Mouse (Mus musculus): ENCODE results near the gene Tmem40. TPM values are rescaled to one million over a fixed set of nuclear protein-coding genes. Genes with fewer than 3 reads are reported as not detected.

The Tmem40 gene
- polyA plus RNA-seq, 2 experiments = 8.0 to 13.1 TPM

DNA sequence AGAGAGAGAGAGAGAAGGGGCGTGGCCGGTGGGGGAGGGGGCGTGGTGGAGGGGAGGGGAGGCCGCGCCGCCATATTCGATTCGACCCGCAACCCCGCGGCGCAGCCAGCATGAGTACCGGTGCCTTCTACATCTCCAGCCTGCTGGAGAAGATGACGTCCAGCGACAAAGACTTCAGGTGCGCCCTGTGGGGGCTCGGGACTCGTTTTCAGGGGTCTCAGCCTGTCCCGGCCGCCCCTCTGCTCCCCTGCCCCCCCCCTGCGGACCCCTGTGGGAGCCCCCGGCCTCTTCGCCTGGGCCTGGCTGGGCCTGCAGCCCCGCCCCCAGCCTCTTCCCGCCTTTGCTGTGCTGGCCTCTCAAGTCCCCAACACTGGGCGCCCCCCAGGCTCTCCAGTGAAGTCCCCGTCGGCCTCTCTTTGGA is 12.3 kb upstream of the Tmem40 start, which contains the start of gene Cand2:
TSS of gene Cand2 (plus strand) at position 38 of the 421 bp plus-strand sequence.
- Histone ChIP-seq H3K36me3 (ENCODE audit: control insufficient read depth, insufficient read depth, low read length) (peaks cover 12% of the 10 kb centered on the region; the same call in 1 of the 2 replicates), H3K4me2 (replicated peaks; ENCODE audit: low read depth, low read length, severe bottlenecking) (peak within 1 kb of the TSS; percentile 85), H3K27me3 (ENCODE audit: control insufficient read depth, insufficient read depth, low read length) (no peaks in the 10 kb centered on the region), H3K9ac (ENCODE audit: low read depth, low read length, severe bottlenecking) (peak within 1 kb of the TSS; percentile 82), H3K27ac (replicated peaks; ENCODE audit: low read depth, low read length) (peak within 1 kb of the TSS; percentile 85), H3K9me3 (ENCODE audit: control insufficient read depth, low read length) (no peaks in the 10 kb centered on the region), H3K4me1 (ENCODE audit: control insufficient read depth, insufficient read depth, low read length) (peaks cover 21% of the 10 kb centered on the region), H3K4me3 (replicated peaks; ENCODE audit: low read length) (peak within 1 kb of the TSS; percentile 85)
- ATAC-seq (ENCODE audit: low FRiP score, low read depth) (peak; percentile 84), DNase-seq (ENCODE audit: low spot score) (peak; percentile 76)
- TF ChIP-seq POLR2A (IDR thresholded peaks at IDR 0.05; ENCODE audit: borderline replicate concordance, extremely low read depth, insufficient read depth, insufficient read length) = no peak
- 0% methylated on average over 11 of the region's 28 CpGs for WGBS

GRCm38 (mm10) chr6:115773966-115774413 is 11.8 kb upstream of the Tmem40 start:
- peak overlapping the region; percentile 85 for H3K4me2 ChIP-seq (replicated peaks; ENCODE audit: low read depth, low read length, severe bottlenecking)
- H3K27me3 ChIP-seq (ENCODE audit: control insufficient read depth, insufficient read depth, low read length) = no peaks in the 10 kb centered on the region
- WGBS = 1% methylated on average over 14 of the region's 14 CpGs
- peaks cover 21% of the 10 kb centered on the region for H3K4me1 ChIP-seq (ENCODE audit: control insufficient read depth, insufficient read depth, low read length)
- H3K36me3 ChIP-seq (ENCODE audit: control insufficient read depth, insufficient read depth, low read length) = peaks cover 7% of the 10 kb centered on the region; the same call in 1 of the 2 replicates
- peak overlapping the region; percentile 85 for H3K4me3 ChIP-seq (replicated peaks; ENCODE audit: low read length)
- H3K9ac ChIP-seq (ENCODE audit: low read depth, low read length, severe bottlenecking) = peak overlapping the region; percentile 44
- no peak for TF ChIP-seq POLR2A (IDR thresholded peaks at IDR 0.05; ENCODE audit: borderline replicate concordance, extremely low read depth, insufficient read depth, insufficient read length)
- peak overlapping the region; percentile 29; the same call in 1 of the 2 replicates for H3K27ac ChIP-seq (replicated peaks; ENCODE audit: low read depth, low read length)
- ATAC-seq (ENCODE audit: low FRiP score, low read depth) (peak; percentile 71), DNase-seq (ENCODE audit: low spot score) (peak; percentile 63)
- no peaks in the 10 kb centered on the region for H3K9me3 ChIP-seq (ENCODE audit: control insufficient read depth, low read length)

- WGBS = 90% methylated on average over 1 of the region's 1 CpGs
- Histone ChIP-seq H3K27ac (replicated peaks; ENCODE audit: low read depth, low read length) (no peak overlapping the region), H3K4me1 (ENCODE audit: control insufficient read depth, insufficient read depth, low read length) (peaks cover 21% of the 10 kb centered on the region), H3K9me3 (ENCODE audit: control insufficient read depth, low read length) (no peaks in the 10 kb centered on the region), H3K36me3 (ENCODE audit: control insufficient read depth, insufficient read depth, low read length) (no peaks in the 10 kb centered on the region), H3K9ac (ENCODE audit: low read depth, low read length, severe bottlenecking) (no peak overlapping the region), H3K4me3 (replicated peaks; ENCODE audit: low read length) (no peak overlapping the region), H3K4me2 (replicated peaks; ENCODE audit: low read depth, low read length, severe bottlenecking) (no peak overlapping the region), H3K27me3 (ENCODE audit: control insufficient read depth, insufficient read depth, low read length) (no peaks in the 10 kb centered on the region)
- no peak for ATAC-seq (ENCODE audit: low FRiP score, low read depth)
- DNase-seq (ENCODE audit: low spot score) = no peak
- TF ChIP-seq POLR2A (IDR thresholded peaks at IDR 0.05; ENCODE audit: borderline replicate concordance, extremely low read depth, insufficient read depth, insufficient read length) = no peak
Measured at GRCm38 (mm10) chr6:115772604-115773003, 10.4 kb upstream of the Tmem40 start.

DNA sequence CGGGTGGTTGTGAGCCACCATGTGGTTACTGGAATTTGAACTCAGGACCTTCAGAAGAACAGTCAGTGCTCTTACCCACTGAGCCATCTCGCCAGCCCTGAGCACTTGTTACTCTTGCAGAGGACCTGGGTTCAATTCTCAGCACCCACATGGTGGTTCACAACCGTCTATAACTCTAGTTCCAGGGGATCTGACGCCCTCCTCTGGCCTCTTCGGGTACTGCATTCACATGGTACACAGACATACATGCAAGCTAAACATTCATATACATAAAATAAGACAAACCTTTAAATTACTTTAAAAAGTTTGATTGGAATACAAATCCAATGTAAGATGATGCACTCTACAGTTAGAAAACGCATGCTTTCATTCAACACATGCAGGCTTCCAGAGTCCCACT is 10.0 kb upstream of the Tmem40 start:
- Histone ChIP-seq H3K4me3 (replicated peaks; ENCODE audit: low read length) (no peak overlapping the region), H3K9me3 (ENCODE audit: control insufficient read depth, low read length) (no peaks in the 10 kb centered on the region), H3K27me3 (ENCODE audit: control insufficient read depth, insufficient read depth, low read length) (no peaks in the 10 kb centered on the region), H3K4me1 (ENCODE audit: control insufficient read depth, insufficient read depth, low read length) (peaks cover 21% of the 10 kb centered on the region), H3K9ac (ENCODE audit: low read depth, low read length, severe bottlenecking) (no peak overlapping the region), H3K4me2 (replicated peaks; ENCODE audit: low read depth, low read length, severe bottlenecking) (no peak overlapping the region), H3K36me3 (ENCODE audit: control insufficient read depth, insufficient read depth, low read length) (no peaks in the 10 kb centered on the region), H3K27ac (replicated peaks; ENCODE audit: low read depth, low read length) (no peak overlapping the region)
- TF ChIP-seq POLR2A (IDR thresholded peaks at IDR 0.05; ENCODE audit: borderline replicate concordance, extremely low read depth, insufficient read depth, insufficient read length) = no peak
- 76% methylated on average over 6 of the region's 6 CpGs for WGBS
- DNase-seq (ENCODE audit: low spot score) (no peak), ATAC-seq (ENCODE audit: low FRiP score, low read depth) (no peak)

DNA sequence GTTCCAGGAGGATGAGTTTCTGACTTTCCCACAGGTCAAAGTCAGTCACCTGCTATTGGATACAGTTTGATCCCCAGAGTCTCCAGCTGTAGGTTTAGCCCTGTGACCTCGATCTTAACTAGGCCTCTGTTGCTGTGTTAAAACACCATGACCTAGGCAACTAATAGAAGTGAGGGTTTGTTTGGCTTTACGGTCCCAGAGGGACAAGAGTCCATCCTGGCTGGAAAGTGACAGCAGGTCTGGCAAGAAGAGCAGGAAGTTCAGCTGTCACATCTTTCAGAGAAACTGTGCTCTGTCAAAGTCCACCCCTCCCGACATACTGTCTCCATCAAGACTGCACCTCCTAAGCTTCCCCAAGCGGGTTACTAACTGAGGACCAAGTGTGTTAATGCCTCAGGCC is 8.6 kb upstream of the Tmem40 start:
- Histone ChIP-seq H3K27me3 (ENCODE audit: control insufficient read depth, insufficient read depth, low read length) (no peaks in the 10 kb centered on the region), H3K4me1 (ENCODE audit: control insufficient read depth, insufficient read depth, low read length) (peaks cover 8% of the 10 kb centered on the region), H3K27ac (replicated peaks; ENCODE audit: low read depth, low read length) (no peak overlapping the region), H3K9ac (ENCODE audit: low read depth, low read length, severe bottlenecking) (no peak overlapping the region), H3K9me3 (ENCODE audit: control insufficient read depth, low read length) (no peaks in the 10 kb centered on the region), H3K36me3 (ENCODE audit: control insufficient read depth, insufficient read depth, low read length) (no peaks in the 10 kb centered on the region), H3K4me3 (replicated peaks; ENCODE audit: low read length) (no peak overlapping the region), H3K4me2 (replicated peaks; ENCODE audit: low read depth, low read length, severe bottlenecking) (no peak overlapping the region)
- TF ChIP-seq POLR2A (IDR thresholded peaks at IDR 0.05; ENCODE audit: borderline replicate concordance, extremely low read depth, insufficient read depth, insufficient read length) = no peak
- no peak for DNase-seq (ENCODE audit: low spot score)
- ATAC-seq (ENCODE audit: low FRiP score, low read depth) = no peak
- WGBS = 70% methylated on average over 4 of the region's 4 CpGs

Data from limb, embryonic 14.5 days (tissue).